Mouse (Mus musculus): Measurements from ENCODE around the gene Cpa5. TPM values are rescaled to one million over a fixed set of nuclear protein-coding genes. Genes with fewer than 3 reads are reported as not detected.

Gene Cpa5
- 0.14 and 0.33 TPM in 2 replicates for polyA plus RNA-seq (2016; fragmentation: Nextera tagmentation; extraction: Ambion mirVana)

DNA sequence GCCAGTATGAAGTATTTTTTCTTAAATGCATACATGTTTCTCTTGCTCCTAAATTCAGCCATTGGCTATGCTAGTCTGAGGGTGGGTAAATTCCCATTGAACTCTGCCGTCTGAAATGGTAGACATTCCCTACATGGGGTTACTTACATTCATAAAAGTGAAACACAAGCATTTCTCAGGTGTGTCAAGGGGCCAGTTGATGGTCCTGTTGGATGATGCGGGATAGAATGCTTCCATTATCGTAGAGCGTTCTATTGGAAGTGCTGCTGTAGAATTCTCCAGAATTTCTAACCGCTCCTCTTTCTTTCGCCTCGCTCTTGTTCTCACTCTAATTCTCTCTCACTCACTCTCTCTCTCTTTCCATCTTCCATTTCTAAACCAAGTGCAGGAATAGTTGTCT, at the start of gene Cpa5:
Gene Cpa5 (plus strand): TSS at position 301 of the 400 bp plus-strand sequence.
- H3K27me3 ChIP-seq: no peaks in the 10 kb centered on the region
- no peak within 1 kb of the TSS for H3K4me3 ChIP-seq (replicated peaks)
- H3K36me3 ChIP-seq: no peaks in the 10 kb centered on the region
- ATAC-seq (ENCODE audit: insufficient number of reproducible peaks, insufficient read depth, low FRiP score, low TSS enrichment, low read depth): no peak
- H3K9ac ChIP-seq (replicated peaks): no peak within 1 kb of the TSS
- H3K4me2 ChIP-seq: no peak within 1 kb of the TSS
- 0 out of 2 replicates have a peak within 1 kb of the TSS, but pooled peaks have one; percentile 9 for H3K27ac ChIP-seq
- peaks cover 21% of the 10 kb centered on the region for H3K4me1 ChIP-seq (replicated peaks)
- H3K9me3 ChIP-seq: no peaks in the 10 kb centered on the region
- 95% methylated on average over 7 of the region's 7 CpGs for WGBS

DNA sequence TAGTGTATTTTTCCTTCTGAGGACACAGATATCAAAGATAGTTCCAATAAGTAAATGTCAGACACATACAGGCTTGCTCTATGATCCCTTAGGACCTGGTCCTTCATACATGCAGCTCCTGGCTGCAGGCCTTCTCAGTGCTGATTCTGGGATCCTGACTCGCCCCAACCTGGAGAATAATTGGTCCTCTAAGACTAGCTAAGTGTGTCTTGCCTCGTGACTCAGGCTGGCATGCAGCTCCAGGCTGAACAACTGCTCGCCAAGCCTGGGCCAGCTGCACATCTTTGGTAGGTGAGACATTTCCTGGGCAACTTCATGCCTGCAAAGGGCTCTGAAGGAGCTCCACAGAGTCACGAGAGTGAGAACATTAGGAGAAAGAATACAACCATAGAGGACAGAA, 48.7 kb upstream of the Cpa5 start:
- no peak overlapping the region for H3K27ac ChIP-seq
- H3K9ac ChIP-seq (replicated peaks): no peak overlapping the region
- no peaks in the 10 kb centered on the region for H3K27me3 ChIP-seq
- H3K36me3 ChIP-seq: peaks cover 36% of the 10 kb centered on the region
- no peaks in the 10 kb centered on the region for H3K4me1 ChIP-seq (replicated peaks)
- H3K9me3 ChIP-seq: no peaks in the 10 kb centered on the region
- WGBS: 82% methylated on average over 4 of the region's 4 CpGs
- H3K4me2 ChIP-seq: no peak overlapping the region
- no peak for ATAC-seq (ENCODE audit: insufficient number of reproducible peaks, insufficient read depth, low FRiP score, low TSS enrichment, low read depth)
- no peak overlapping the region for H3K4me3 ChIP-seq (replicated peaks)

- Histone ChIP-seq H3K4me3 (replicated peaks) (no peak overlapping the region), H3K36me3 (peaks cover 25% of the 10 kb centered on the region), H3K9me3 (no peaks in the 10 kb centered on the region), H3K27ac (no peak overlapping the region), H3K4me2 (no peak overlapping the region), H3K9ac (replicated peaks) (no peak overlapping the region), H3K4me1 (replicated peaks) (no peaks in the 10 kb centered on the region), H3K27me3 (no peaks in the 10 kb centered on the region)
- 87% methylated on average over 6 of the region's 6 CpGs for WGBS
- ATAC-seq (ENCODE audit: insufficient number of reproducible peaks, insufficient read depth, low FRiP score, low TSS enrichment, low read depth): no peak
Measured at GRCm38 (mm10) chr6:30563575-30563974, 47.2 kb upstream of the Cpa5 start.

DNA sequence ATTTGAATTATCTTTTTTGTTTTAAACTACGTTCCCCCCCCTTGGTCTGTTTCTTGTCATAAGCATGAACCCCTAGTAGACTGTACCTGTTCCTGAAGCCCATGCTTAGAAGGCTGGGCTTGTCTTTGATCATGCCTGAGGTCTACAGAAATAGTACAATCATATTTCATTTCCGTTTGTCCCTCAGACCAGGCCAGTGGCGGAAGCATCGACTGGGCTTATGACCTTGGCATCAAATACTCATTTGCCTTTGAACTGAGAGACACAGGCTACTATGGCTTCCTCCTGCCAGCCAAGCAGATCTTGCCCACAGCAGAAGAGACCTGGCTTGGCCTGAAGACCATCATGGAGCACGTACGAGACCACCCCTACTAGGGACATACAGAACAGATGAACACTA, 46.8 kb upstream of the Cpa5 start:
- no peak overlapping the region for H3K27ac ChIP-seq
- ATAC-seq (ENCODE audit: insufficient number of reproducible peaks, insufficient read depth, low FRiP score, low TSS enrichment, low read depth): no peak
- H3K4me2 ChIP-seq: no peak overlapping the region
- H3K27me3 ChIP-seq: no peaks in the 10 kb centered on the region
- 92% methylated on average over 6 of the region's 6 CpGs for WGBS
- H3K9ac ChIP-seq (replicated peaks): no peak overlapping the region
- peaks cover 21% of the 10 kb centered on the region for H3K36me3 ChIP-seq
- no peak overlapping the region for H3K4me3 ChIP-seq (replicated peaks)
- no peaks in the 10 kb centered on the region for H3K4me1 ChIP-seq (replicated peaks)
- H3K9me3 ChIP-seq: no peaks in the 10 kb centered on the region

DNA sequence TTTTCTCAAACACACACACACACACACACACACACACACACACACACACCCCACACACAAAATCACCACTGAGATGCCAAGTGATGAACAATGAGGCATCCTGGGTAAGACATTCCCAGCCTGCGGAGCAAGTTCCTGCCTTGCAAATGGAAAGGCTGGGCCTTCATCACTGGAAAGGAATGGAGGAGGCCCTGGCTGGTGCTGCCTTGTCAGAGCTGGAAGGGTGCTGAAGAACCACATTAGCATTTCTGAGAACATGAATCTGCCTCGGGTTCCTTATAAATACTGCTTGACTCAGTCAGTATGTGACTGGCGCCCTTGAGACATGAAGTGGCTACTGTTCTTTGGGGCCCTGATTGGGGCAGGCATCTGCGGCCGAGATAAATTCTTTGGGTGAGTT, 42.7 kb upstream of the Cpa5 start, which contains the start of gene Cpa4:
Gene Cpa4 (plus strand): TSS at position 301 of the 400 bp plus-strand sequence.
- WGBS: 71% methylated on average over 5 of the region's 5 CpGs
- Histone ChIP-seq H3K27me3 (no peaks in the 10 kb centered on the region), H3K4me2 (no peak within 1 kb of the TSS), H3K9me3 (no peaks in the 10 kb centered on the region), H3K36me3 (peaks cover 16% of the 10 kb centered on the region; the same call in 1 of the 2 replicates), H3K4me3 (replicated peaks) (no peak within 1 kb of the TSS), H3K27ac (peak within 1 kb of the TSS; percentile 26; the same call in 1 of the 2 replicates), H3K4me1 (replicated peaks) (peaks cover 5% of the 10 kb centered on the region), H3K9ac (replicated peaks) (no peak within 1 kb of the TSS)
- ATAC-seq (ENCODE audit: insufficient number of reproducible peaks, insufficient read depth, low FRiP score, low TSS enrichment, low read depth): no peak

- Histone ChIP-seq H3K27me3 (no peaks in the 10 kb centered on the region), H3K4me3 (replicated peaks) (no peak overlapping the region), H3K36me3 (peaks cover 13% of the 10 kb centered on the region; the same call in 1 of the 2 replicates), H3K4me2 (no peak overlapping the region), H3K4me1 (replicated peaks) (peaks cover 16% of the 10 kb centered on the region), H3K27ac (no peak overlapping the region), H3K9ac (replicated peaks) (no peak overlapping the region), H3K9me3 (no peaks in the 10 kb centered on the region)
- no peak for ATAC-seq (ENCODE audit: insufficient number of reproducible peaks, insufficient read depth, low FRiP score, low TSS enrichment, low read depth)
- 89% methylated on average over 10 of the region's 10 CpGs for WGBS
Measured at GRCm38 (mm10) chr6:30569331-30569730, 41.5 kb upstream of the Cpa5 start.

DNA sequence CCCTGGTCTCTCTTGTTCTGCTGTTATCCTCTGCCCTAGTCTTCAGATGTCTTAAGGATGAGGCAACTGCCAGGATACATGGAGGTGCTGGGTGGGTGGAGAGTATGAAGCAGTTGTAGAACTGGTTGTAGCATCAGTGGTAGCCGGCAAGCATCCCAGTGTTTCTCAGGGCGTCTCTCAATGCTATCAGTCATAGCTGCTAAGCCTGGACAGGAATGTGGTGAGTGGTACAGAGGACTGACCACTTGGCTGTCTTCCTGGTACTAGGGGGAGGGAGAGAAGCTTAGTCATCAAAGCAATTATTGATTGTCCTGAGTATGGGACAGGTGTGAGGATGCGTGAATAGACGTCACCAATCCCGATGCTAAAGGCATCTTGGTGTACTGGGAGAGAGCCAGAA, 40.8 kb upstream of the Cpa5 start:
- Histone ChIP-seq H3K4me1 (replicated peaks) (peaks cover 23% of the 10 kb centered on the region), H3K9ac (replicated peaks) (no peak overlapping the region), H3K4me3 (replicated peaks) (no peak overlapping the region), H3K27ac (no peak overlapping the region), H3K27me3 (no peaks in the 10 kb centered on the region), H3K4me2 (no peak overlapping the region), H3K9me3 (no peaks in the 10 kb centered on the region), H3K36me3 (0 out of 2 replicates have a peak, but pooled peaks cover 7% of the 10 kb centered on the region)
- 91% methylated on average over 5 of the region's 5 CpGs for WGBS
- no peak for ATAC-seq (ENCODE audit: insufficient number of reproducible peaks, insufficient read depth, low FRiP score, low TSS enrichment, low read depth)

DNA sequence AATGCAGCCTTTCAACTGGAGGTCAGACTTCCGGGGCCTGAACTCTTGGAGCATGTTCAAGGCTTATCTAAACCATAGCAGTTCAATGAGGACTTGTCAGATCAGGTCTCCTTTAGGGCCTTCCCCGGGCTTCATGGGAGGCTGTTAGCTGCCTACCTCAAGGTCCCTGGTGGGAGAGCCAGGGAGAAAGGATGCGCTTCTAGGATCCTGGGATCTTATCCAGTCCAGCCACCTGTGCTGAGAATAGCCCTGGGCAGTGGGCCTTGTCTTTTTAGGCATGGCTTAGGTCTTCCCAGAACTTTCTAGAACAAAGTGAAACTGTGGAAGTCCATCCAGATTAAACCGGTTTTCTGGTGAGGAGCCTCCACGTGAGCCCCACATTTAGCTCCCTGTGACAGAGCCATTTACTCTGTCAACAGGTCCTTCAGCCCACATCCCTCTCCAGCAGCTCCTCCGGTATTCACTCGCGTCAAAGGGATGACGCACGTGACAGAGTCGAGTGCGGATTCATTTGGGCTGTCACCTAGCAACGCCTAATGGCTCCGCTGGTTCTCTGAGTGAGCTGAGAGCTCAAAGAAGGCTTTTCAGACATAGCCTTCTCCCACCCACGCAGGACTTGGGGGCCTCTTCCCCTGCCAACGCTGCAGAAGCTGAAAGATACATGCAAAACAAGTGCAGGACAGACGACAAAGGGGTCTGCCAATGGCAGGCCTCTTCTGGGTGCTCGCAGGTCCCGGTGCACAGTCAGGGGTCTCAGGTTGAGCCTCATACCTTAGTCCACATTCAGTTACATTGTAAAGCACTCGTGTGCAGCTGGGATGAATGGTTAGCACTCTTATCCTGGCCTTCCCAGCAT, 38.1 kb upstream of the Cpa5 start:
- Histone ChIP-seq H3K4me3 (replicated peaks) (no peak overlapping the region), H3K9me3 (no peaks in the 10 kb centered on the region), H3K4me1 (replicated peaks) (peaks cover 45% of the 10 kb centered on the region), H3K9ac (replicated peaks) (no peak overlapping the region), H3K27me3 (no peaks in the 10 kb centered on the region), H3K36me3 (0 out of 2 replicates have a peak, but pooled peaks cover 5% of the 10 kb centered on the region), H3K4me2 (no peak overlapping the region), H3K27ac (peak overlapping the region; percentile 87)
- ATAC-seq (ENCODE audit: insufficient number of reproducible peaks, insufficient read depth, low FRiP score, low TSS enrichment, low read depth): no peak
- WGBS: 71% methylated on average over 20 of the region's 20 CpGs

DNA sequence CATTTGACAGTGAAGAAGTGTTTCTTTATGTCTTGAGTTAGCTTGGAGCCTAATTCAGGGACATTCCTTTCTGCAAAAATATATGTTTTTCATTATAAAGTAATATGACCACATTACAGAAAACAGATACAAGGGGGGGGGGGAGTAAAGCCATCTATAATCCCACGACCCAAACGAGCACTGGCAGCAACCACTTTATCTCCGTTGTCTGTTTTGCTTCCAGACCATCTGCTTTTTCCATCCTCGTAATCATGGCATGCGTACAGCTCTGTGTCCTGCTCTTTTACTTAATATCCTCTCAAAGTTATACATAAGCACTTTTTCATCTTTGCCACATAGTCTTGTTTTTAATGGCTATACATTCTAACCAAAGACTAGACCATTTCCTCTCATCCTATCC, 37.4 kb upstream of the Cpa5 start:
- Histone ChIP-seq H3K4me3 (replicated peaks) (no peak overlapping the region), H3K4me1 (replicated peaks) (peaks cover 45% of the 10 kb centered on the region), H3K36me3 (0 out of 2 replicates have a peak, but pooled peaks cover 5% of the 10 kb centered on the region), H3K4me2 (no peak overlapping the region), H3K9me3 (no peaks in the 10 kb centered on the region), H3K27me3 (no peaks in the 10 kb centered on the region), H3K27ac (peak overlapping the region; percentile 87), H3K9ac (replicated peaks) (no peak overlapping the region)
- WGBS: 40% methylated on average over 5 of the region's 5 CpGs
- ATAC-seq (ENCODE audit: insufficient number of reproducible peaks, insufficient read depth, low FRiP score, low TSS enrichment, low read depth): no peak

DNA sequence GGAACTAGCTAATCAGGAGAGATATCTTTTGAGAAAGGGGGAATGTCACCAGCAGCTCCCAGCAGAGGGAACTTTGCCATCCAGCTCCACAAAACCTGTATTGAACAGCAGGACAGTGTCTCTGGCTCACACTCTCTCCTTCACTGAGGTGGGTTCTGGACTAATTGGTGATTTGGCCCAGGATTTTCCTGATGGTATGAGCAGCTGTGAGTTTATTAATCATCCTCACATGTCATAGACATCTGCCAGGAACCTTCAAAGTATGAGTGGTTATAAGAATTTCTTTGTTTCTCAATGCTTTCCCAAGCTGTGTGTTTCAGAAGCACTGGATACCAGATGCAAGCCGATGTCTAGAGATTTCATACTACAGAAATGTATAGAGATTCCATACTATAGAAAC, 35.9 kb upstream of the Cpa5 start:
- 0 out of 2 replicates have a peak, but pooled peaks cover 5% of the 10 kb centered on the region for H3K36me3 ChIP-seq
- no peak overlapping the region for H3K4me2 ChIP-seq
- no peaks in the 10 kb centered on the region for H3K27me3 ChIP-seq
- H3K9me3 ChIP-seq: no peaks in the 10 kb centered on the region
- 81% methylated on average over 1 of the region's 1 CpGs for WGBS
- ATAC-seq (ENCODE audit: insufficient number of reproducible peaks, insufficient read depth, low FRiP score, low TSS enrichment, low read depth): no peak
- no peak overlapping the region for H3K4me3 ChIP-seq (replicated peaks)
- H3K27ac ChIP-seq: peak overlapping the region; percentile 72; the same call in 1 of the 2 replicates
- H3K4me1 ChIP-seq (replicated peaks): peaks cover 47% of the 10 kb centered on the region
- no peak overlapping the region for H3K9ac ChIP-seq (replicated peaks)

DNA sequence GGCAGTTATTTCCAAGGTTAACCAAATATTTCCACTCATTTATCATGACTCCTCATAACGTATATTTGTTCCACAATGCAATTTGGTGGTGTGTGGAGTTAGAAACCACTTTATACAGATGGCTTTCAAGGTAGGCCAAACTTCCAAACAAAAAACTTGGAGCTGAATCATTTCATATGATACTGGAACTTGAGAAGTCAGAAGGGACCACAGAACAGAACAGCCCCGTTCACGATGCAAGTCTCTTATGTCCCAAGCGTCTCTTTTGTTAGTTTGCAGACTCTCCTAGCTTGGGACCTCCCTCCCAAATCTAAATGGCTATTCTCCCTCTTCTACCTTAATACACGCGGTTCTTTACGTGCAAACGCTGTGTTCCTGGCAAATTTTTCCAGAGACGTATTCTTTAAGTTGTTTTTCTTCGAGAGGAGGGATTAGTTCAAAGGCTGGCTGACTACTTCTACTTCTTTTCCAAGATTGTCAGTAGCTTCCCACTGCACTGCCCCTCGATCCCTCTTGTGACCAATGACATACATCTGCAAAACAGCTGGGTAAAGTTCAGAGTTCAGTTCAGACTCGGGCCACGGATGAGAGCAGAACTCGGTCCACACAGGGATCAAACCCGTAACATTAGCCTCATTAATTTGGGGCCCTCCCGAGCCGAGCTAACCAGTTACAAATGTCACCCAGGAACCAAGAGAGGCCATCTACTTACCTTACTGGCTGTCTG, 34.2 kb upstream of the Cpa5 start:
- Histone ChIP-seq H3K9ac (replicated peaks) (peak overlapping the region; percentile 37), H3K4me3 (replicated peaks) (peak overlapping the region; percentile 24), H3K27ac (peak overlapping the region; percentile 93), H3K4me1 (replicated peaks) (peaks cover 60% of the 10 kb centered on the region), H3K9me3 (no peaks in the 10 kb centered on the region), H3K4me2 (peak overlapping the region; percentile 42), H3K27me3 (no peaks in the 10 kb centered on the region), H3K36me3 (0 out of 2 replicates have a peak, but pooled peaks cover 5% of the 10 kb centered on the region)
- ATAC-seq (ENCODE audit: insufficient number of reproducible peaks, insufficient read depth, low FRiP score, low TSS enrichment, low read depth): no peak; the same call in 1 of the 2 replicates
- WGBS: 35% methylated on average over 17 of the region's 17 CpGs
